Mouse (Mus musculus) heart, postnatal 0 days (tissue): ENCODE results near the gene Slc25a1. TPM values are rescaled to one million over a fixed set of nuclear protein-coding genes. Genes with fewer than 3 reads are reported as not detected.

Experiments
- ATAC-seq: fragments of 200-750 bp; cut with Nextera tagmentation; 2 replicates; pipeline ENCODE4 v1.8.0; 2017; ENCODE audit warnings: low read depth, moderate number of reproducible peaks, moderate library complexity; ENCODE audit not compliant: insufficient read depth
- DNase-seq: peaks from one replicate; pipeline ENCODE4 v3.0.0-alpha.2; 2016; ENCODE audit warnings: low spot score
- H3K27ac ChIP-seq: fragments of 300-500 bp; sonication (generic); 2 replicates; pipeline ENCODE4 v1.5.1; 2014; ENCODE audit warnings: low read depth, mild to moderate bottlenecking
- H3K27me3 ChIP-seq: fragments of 300-500 bp; sonication (generic); 2 replicates; pipeline ENCODE4 v1.6.1; 2014; ENCODE audit warnings: low read length, mixed read lengths; ENCODE audit not compliant: control insufficient read depth, insufficient read depth
- H3K36me3 ChIP-seq: fragments of 300-500 bp; sonication (generic); replicated peaks from 2 replicates; pipeline ENCODE4 v1.6.1; 2014; ENCODE audit warnings: low read length, mixed read lengths; ENCODE audit not compliant: control insufficient read depth, insufficient read depth
- H3K4me1 ChIP-seq: fragments of 300-500 bp; sonication (generic); 2 replicates; pipeline ENCODE4 v1.6.1; 2014; ENCODE audit warnings: antibody characterized with exemption; ENCODE audit not compliant: control insufficient read depth, insufficient read depth
- H3K4me2 ChIP-seq: fragments of 300-500 bp; sonication (generic); 2 replicates; pipeline ENCODE4 v1.6.1; 2014; ENCODE audit warnings: low read depth, mild to moderate bottlenecking, low read length, moderate library complexity
- H3K4me3 ChIP-seq: fragments of 300-500 bp; sonication (generic); 2 replicates; pipeline ENCODE4 v1.5.1; 2014; ENCODE audit warnings: low read depth, low read length
- H3K9ac ChIP-seq: fragments of 300-500 bp; sonication (generic); replicated peaks from 2 replicates; pipeline ENCODE4 v1.6.1; 2014; ENCODE audit warnings: low read depth, low read length, mixed read lengths
- H3K9me3 ChIP-seq: fragments of 300-500 bp; sonication (generic); replicated peaks from 2 replicates; pipeline ENCODE4 v1.6.1; 2016; ENCODE audit warnings: low read length; ENCODE audit not compliant: control insufficient read depth
- CTCF ChIP-seq: IDR thresholded peaks from 2 replicates; pipeline ENCODE4 v1.5.1; 2016; ENCODE audit warnings: antibody characterized with exemption, control low read depth, low read depth
- EP300 ChIP-seq: IDR thresholded peaks from 2 replicates; pipeline ENCODE4 v1.6.1; 2016; ENCODE audit warnings: antibody characterized with exemption, low read depth
- WGBS: fragments of 180-500 bp; shearing (Covaris S2); extraction: QIAGEN DNeasy Blood & Tissue Kit; methylation state at CpG from one replicate; pipeline ENCODE4 v1.1.7; 2014; 5-methylcytosine and 5-hydroxymethylcytosine counted together
- polyA plus RNA-seq: library from polyadenylated mRNA; unstranded; fragments of >200 nt; fragmentation: Nextera tagmentation; extraction: Ambion mirVana; gene quantifications from 2 replicates; pipeline ENCODE4 v1.2.1, GENCODE M21; 2015
- total RNA-seq: library from RNA; depleted of rRNA; stranded (reverse); fragments of >200 nt; gene quantifications from 2 replicates; pipeline ENCODE4 v1.2.3, GENCODE M21; 2014; ENCODE audit warnings: low replicate concordance; rRNA removed

The Slc25a1 gene
- total and polyA plus RNA-seq, 2 experiments from 2014 or later: 14.8 to 46.8 TPM

DNA sequence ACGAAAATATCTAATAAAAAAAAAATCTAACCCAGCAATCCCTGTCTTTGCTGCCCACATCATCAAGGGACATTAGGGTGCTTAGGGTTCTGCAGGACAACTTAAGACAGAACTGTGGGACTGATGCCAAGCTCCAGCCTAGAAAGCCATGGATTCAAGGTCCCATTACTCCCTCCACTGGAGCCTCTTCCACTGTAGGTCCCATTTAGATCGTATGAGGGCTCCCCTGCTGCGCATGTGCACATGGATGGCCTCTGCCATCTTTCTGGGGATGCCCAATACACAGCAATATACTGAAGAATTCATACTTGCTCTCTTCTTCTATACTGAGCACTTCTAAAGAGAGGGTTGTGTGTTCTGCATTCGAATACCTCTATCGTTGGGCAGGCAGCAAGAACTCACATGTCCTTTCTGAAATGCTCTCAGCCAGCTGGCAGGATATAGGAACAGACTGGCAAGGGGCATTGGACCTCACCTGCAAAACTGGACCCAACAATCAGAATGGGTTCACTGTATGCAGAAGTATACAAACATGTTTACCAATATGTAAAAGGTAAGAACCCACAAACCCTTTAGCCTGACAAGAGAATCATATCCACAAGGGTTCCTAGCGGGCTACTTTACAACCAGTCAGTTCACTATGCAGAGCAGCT, 38.2 kb downstream of the Slc25a1 start:
- H3K4me2 ChIP-seq: peak overlapping the region; percentile 87
- no peak for ATAC-seq
- H3K4me1 ChIP-seq: peaks cover 24% of the 10 kb centered on the region
- peaks cover 4% of the 10 kb centered on the region; the same call in 1 of the 2 replicates for H3K36me3 ChIP-seq
- no peak for DNase-seq
- H3K9ac ChIP-seq: no peak overlapping the region
- peak overlapping the region; percentile 85; the same call in 1 of the 2 replicates for H3K4me3 ChIP-seq
- TF ChIP-seq CTCF: no peak
- TF ChIP-seq EP300: no peak
- no peaks in the 10 kb centered on the region for H3K27me3 ChIP-seq
- 82% methylated on average over 6 of the region's 6 CpGs for WGBS
- no peak overlapping the region for H3K27ac ChIP-seq
- H3K9me3 ChIP-seq: no peaks in the 10 kb centered on the region

DNA sequence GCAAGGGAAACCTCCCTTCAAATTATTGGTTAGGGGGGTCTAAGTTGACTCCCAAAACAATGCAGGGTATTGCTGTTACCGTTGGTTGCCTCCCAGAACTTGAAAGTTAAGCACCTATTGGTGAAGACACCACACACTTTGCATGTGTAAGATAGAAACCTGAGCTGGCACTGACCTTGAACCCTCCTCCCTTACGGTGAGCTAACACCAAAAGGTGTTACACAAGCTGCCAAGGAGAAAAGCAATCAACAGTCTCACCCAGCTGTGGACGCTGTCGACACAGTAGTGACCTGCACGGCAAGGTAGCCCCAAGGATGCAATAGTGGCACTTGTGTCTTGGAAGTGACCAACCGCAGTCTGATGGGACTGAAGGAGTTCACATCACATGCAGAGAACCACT, 43.9 kb downstream of the Slc25a1 start:
- no peak overlapping the region for H3K4me3 ChIP-seq
- H3K27me3 ChIP-seq: no peaks in the 10 kb centered on the region
- H3K4me2 ChIP-seq: no peak overlapping the region
- no peaks in the 10 kb centered on the region; the same call in 1 of the 2 replicates for H3K36me3 ChIP-seq
- no peak for ATAC-seq
- no peaks in the 10 kb centered on the region for H3K9me3 ChIP-seq
- TF ChIP-seq CTCF (no peak), EP300 (no peak)
- 61% methylated on average over 6 of the region's 6 CpGs for WGBS
- DNase-seq: no peak
- no peak overlapping the region for H3K27ac ChIP-seq
- no peak overlapping the region for H3K9ac ChIP-seq
- H3K4me1 ChIP-seq: peaks cover 6% of the 10 kb centered on the region; the same call in 1 of the 2 replicates

DNA sequence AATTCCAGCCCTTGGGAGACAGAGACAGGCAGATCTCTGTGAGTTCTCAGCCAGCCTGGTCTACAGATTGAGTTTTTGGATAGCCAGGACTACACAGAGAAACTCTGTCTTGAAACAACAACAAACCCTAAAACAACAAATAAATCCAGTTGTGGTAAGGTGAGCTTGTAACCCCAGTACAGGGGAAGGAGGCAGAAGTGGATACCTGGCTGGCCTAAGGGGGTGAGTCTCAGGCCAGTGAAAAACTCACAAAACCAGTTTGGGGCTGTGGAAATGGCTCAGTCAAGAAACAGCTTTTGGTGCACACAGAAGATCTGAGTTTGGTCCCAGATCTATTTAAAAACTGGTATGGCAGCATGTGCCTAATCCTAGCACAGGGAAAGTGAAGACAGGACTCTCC, 45.8 kb downstream of the Slc25a1 start:
- Histone ChIP-seq H3K9me3 (no peaks in the 10 kb centered on the region), H3K4me1 (peaks cover 6% of the 10 kb centered on the region; the same call in 1 of the 2 replicates), H3K27me3 (no peaks in the 10 kb centered on the region), H3K36me3 (no peaks in the 10 kb centered on the region; the same call in 1 of the 2 replicates), H3K9ac (no peak overlapping the region), H3K27ac (no peak overlapping the region), H3K4me3 (no peak overlapping the region), H3K4me2 (no peak overlapping the region)
- ATAC-seq: no peak
- TF ChIP-seq CTCF (no peak), EP300 (no peak)
- DNase-seq: no peak

GRCm38 (mm10) chr16:17879571-17879970, 48.4 kb downstream of the Slc25a1 start:
- Histone ChIP-seq H3K4me2 (no peak overlapping the region), H3K9ac (no peak overlapping the region), H3K27ac (no peak overlapping the region), H3K4me1 (peaks cover 14% of the 10 kb centered on the region; the same call in 1 of the 2 replicates), H3K4me3 (no peak overlapping the region), H3K36me3 (no peaks in the 10 kb centered on the region; the same call in 1 of the 2 replicates), H3K27me3 (no peaks in the 10 kb centered on the region), H3K9me3 (no peaks in the 10 kb centered on the region)
- ATAC-seq (no peak), DNase-seq (no peak)
- 77% methylated on average over 4 of the region's 4 CpGs for WGBS
- TF ChIP-seq CTCF: no peak
- no peak for TF ChIP-seq EP300

GRCm38 (mm10) chr16:17876096-17876495, 51.9 kb downstream of the Slc25a1 start:
- peaks cover 18% of the 10 kb centered on the region for H3K36me3 ChIP-seq
- no peak overlapping the region for H3K27ac ChIP-seq
- ATAC-seq (no peak), DNase-seq (no peak)
- no peak overlapping the region for H3K4me2 ChIP-seq
- no peaks in the 10 kb centered on the region for H3K27me3 ChIP-seq
- TF ChIP-seq CTCF (no peak), EP300 (no peak)
- H3K9ac ChIP-seq: no peak overlapping the region
- H3K9me3 ChIP-seq: no peaks in the 10 kb centered on the region
- 89% methylated on average over 1 of the region's 1 CpGs for WGBS
- peaks cover 20% of the 10 kb centered on the region for H3K4me1 ChIP-seq
- H3K4me3 ChIP-seq: no peak overlapping the region

Other genes with a start within 250 kb of the Slc25a1 start
- gene Med15, start 195.3 kb downstream of the Slc25a1 start, total RNA-seq: 40.2 and 63.7 TPM in 2 replicates
- gene Med15, start 195.3 kb downstream of the Slc25a1 start, polyA plus RNA-seq: 18.0 and 18.6 TPM in 2 replicates
- gene Klhl22, start 168.6 kb downstream of the Slc25a1 start, total RNA-seq: 42.0 and 47.4 TPM in 2 replicates
- gene Klhl22, start 168.6 kb downstream of the Slc25a1 start, polyA plus RNA-seq: 21.7 and 23.0 TPM in 2 replicates
- 19.3 and 25.4 TPM in 2 replicates for gene Scarf2, start 130.9 kb downstream of the Slc25a1 start, total RNA-seq
- gene Scarf2, start 130.9 kb downstream of the Slc25a1 start, polyA plus RNA-seq: 2.6 and 2.8 TPM in 2 replicates
- not detected in 2 replicates for gene B830017H08Rik, start 95.1 kb downstream of the Slc25a1 start, total RNA-seq
- not detected in 2 replicates for gene B830017H08Rik, start 95.1 kb downstream of the Slc25a1 start, polyA plus RNA-seq
- gene Car15, start 89.9 kb downstream of the Slc25a1 start, total RNA-seq: 0.27 and 1.1 TPM in 2 replicates
- gene Car15, start 89.9 kb downstream of the Slc25a1 start, polyA plus RNA-seq: 0.25 and 0.44 TPM in 2 replicates
- gene Gm20518, start 36.5 kb downstream of the Slc25a1 start, total RNA-seq: not detected in 2 replicates
- gene Gm20518, start 36.5 kb downstream of the Slc25a1 start, polyA plus RNA-seq: 0.05 and 0.07 TPM in 2 replicates
- not detected in 2 replicates for gene Tssk1, start 34.0 kb downstream of the Slc25a1 start, total RNA-seq
- gene Tssk1, start 34.0 kb downstream of the Slc25a1 start, polyA plus RNA-seq: 0.08 and 0.14 TPM in 2 replicates
- 61.8 and 78.5 TPM in 2 replicates for gene Dgcr2, start 29.7 kb downstream of the Slc25a1 start, total RNA-seq
- 30.4 and 31.9 TPM in 2 replicates for gene Dgcr2, start 29.7 kb downstream of the Slc25a1 start, polyA plus RNA-seq
- gene Tssk2, start 29.6 kb downstream of the Slc25a1 start, total RNA-seq: not detected in 2 replicates
- not detected in 2 replicates for gene Tssk2, start 29.6 kb downstream of the Slc25a1 start, polyA plus RNA-seq
- gene Ess2, start 16.9 kb downstream of the Slc25a1 start, total RNA-seq: 25.4 and 28.3 TPM in 2 replicates
- 18.5 and 19.4 TPM in 2 replicates for gene Ess2, start 16.9 kb downstream of the Slc25a1 start, polyA plus RNA-seq
- gene Gsc2, start 13.2 kb downstream of the Slc25a1 start, total RNA-seq: not detected in 2 replicates
- gene Gsc2, start 13.2 kb downstream of the Slc25a1 start, polyA plus RNA-seq: not detected in 2 replicates
- not detected in 2 replicates for gene Vpreb2, start 52.2 kb upstream of the Slc25a1 start, total RNA-seq
- gene Vpreb2, start 52.2 kb upstream of the Slc25a1 start, polyA plus RNA-seq: not detected in 2 replicates
- 23.0 and 36.6 TPM in 2 replicates for gene Dgcr6, start 124.6 kb upstream of the Slc25a1 start, total RNA-seq
- 83.5 and 94.3 TPM in 2 replicates for gene Dgcr6, start 124.6 kb upstream of the Slc25a1 start, polyA plus RNA-seq
- 9.5 and 24.4 TPM in 2 replicates for gene Prodh, start 162.0 kb upstream of the Slc25a1 start, total RNA-seq
- gene Prodh, start 162.0 kb upstream of the Slc25a1 start, polyA plus RNA-seq: 4.2 and 5.5 TPM in 2 replicates
- 1.9 and 6.3 TPM in 2 replicates for gene Rtn4r, start 199.4 kb upstream of the Slc25a1 start, total RNA-seq
- 0.34 and 1.5 TPM in 2 replicates for gene Rtn4r, start 199.4 kb upstream of the Slc25a1 start, polyA plus RNA-seq